Comparison of ENCODE assay signal across 15 mouse cellular contexts in the genomic region with DNA sequence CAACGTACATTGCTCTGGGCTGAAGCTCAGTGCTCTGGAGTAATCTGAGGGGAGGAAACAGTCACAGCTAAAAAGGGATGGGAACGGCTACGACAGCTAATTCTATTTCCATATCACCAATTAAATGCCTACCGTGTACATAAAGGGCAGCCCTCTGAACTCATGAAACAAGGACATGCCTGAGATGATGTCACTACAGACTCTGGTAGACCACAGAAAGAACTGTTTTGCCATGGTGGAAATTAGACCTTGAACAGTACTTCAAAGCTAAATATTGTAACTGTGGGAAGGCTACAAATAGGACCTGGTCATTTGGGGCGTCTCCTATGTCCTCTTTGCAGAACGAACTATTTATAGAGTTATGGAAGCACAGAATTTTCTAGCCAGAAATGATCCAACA.
A peak's percentile ranks its signal among the peaks of the same experiment; 100 is the strongest.
DNase-seq lines count a peak whose midpoint lies in the region; ATAC-seq and TF ChIP-seq lines count a peak whose summit lies in the region.
"Had no signal": no experiment of that assay in that cellular context is flagged by ENCODE, and none has a peak within 500 bp of the region (broad histone marks: within the 10 kb centered on the region; RNA-seq: fewer than 3 reads in every experiment).

No protein-coding gene starts in this region.

- no peak for DNase-seq in hindbrain, postnatal 0 days (ENCODE audit: low spot score)
- no peak for DNase-seq in hindbrain, embryonic 11.5 days (ENCODE audit: low spot score)
- peak; percentile 8 for DNase-seq in right cerebral cortex, postnatal 25 days
- DNase-seq in right cerebral cortex, postnatal 14 days = no peak
- no peak for DNase-seq in neural tube, embryonic 10.5 days (ENCODE audit: extremely low spot score, low spot score)

- H3K4me3 ChIP-seq in forebrain, embryonic 12.5 days (replicated peaks) = no peak overlapping the region
- H3K4me3 ChIP-seq in forebrain, embryonic 15.5 days = no peak overlapping the region
- H3K4me3 ChIP-seq in hindbrain, postnatal 0 days (ENCODE audit: low read length) = no peak overlapping the region
- H3K4me3 ChIP-seq in hindbrain, embryonic 11.5 days (ENCODE audit: low read depth, low read length) = no peak overlapping the region
- no peak overlapping the region for H3K4me3 ChIP-seq in kidney, embryonic 15.5 days (replicated peaks)
- H3K4me3 ChIP-seq: forebrain, embryonic 13.5 days; intestine, embryonic 15.5 days; limb, embryonic 13.5 days; midbrain, embryonic 12.5 days; neural tube, embryonic 12.5 days had no signal

- H3K27me3 ChIP-seq in forebrain, embryonic 12.5 days = no peaks in the 10 kb centered on the region
- H3K27me3 ChIP-seq in forebrain, embryonic 15.5 days = no peaks in the 10 kb centered on the region
- no peaks in the 10 kb centered on the region for H3K27me3 ChIP-seq in hindbrain, postnatal 0 days (ENCODE audit: insufficient read depth, low read length)
- no peaks in the 10 kb centered on the region for H3K27me3 ChIP-seq in hindbrain, embryonic 11.5 days (ENCODE audit: control insufficient read depth, insufficient read depth, low read length)
- no peaks in the 10 kb centered on the region for H3K27me3 ChIP-seq in kidney, embryonic 15.5 days
- H3K27me3 ChIP-seq: forebrain, embryonic 13.5 days; intestine, embryonic 15.5 days; limb, embryonic 13.5 days; midbrain, embryonic 12.5 days; neural tube, embryonic 12.5 days had no signal

- H3K9ac ChIP-seq in forebrain, embryonic 12.5 days = no peak overlapping the region
- H3K9ac ChIP-seq in forebrain, embryonic 15.5 days (replicated peaks) = no peak overlapping the region
- no peak overlapping the region for H3K9ac ChIP-seq in hindbrain, postnatal 0 days (replicated peaks; ENCODE audit: low read length)
- no peak overlapping the region for H3K9ac ChIP-seq in hindbrain, embryonic 11.5 days (ENCODE audit: low read depth, low read length)
- no peak overlapping the region for H3K9ac ChIP-seq in kidney, embryonic 15.5 days
- H3K9ac ChIP-seq: forebrain, embryonic 13.5 days; intestine, embryonic 15.5 days; limb, embryonic 13.5 days; liver, embryonic 14.5 days; midbrain, embryonic 12.5 days; neural tube, embryonic 12.5 days had no signal

- ATAC-seq in forebrain, embryonic 12.5 days (ENCODE audit: low FRiP score) = no peak
- ATAC-seq in forebrain, embryonic 15.5 days (replicated peaks) = no peak
- no peak for ATAC-seq in hindbrain, postnatal 0 days
- ATAC-seq in hindbrain, embryonic 11.5 days (ENCODE audit: low FRiP score) = no peak
- ATAC-seq in kidney, embryonic 15.5 days (replicated peaks; ENCODE audit: low FRiP score) = no peak

- no peaks in the 10 kb centered on the region for H3K9me3 ChIP-seq in forebrain, embryonic 12.5 days
- no peaks in the 10 kb centered on the region for H3K9me3 ChIP-seq in forebrain, embryonic 15.5 days
- H3K9me3 ChIP-seq in hindbrain, postnatal 0 days (ENCODE audit: low read length) = no peaks in the 10 kb centered on the region
- no peaks in the 10 kb centered on the region for H3K9me3 ChIP-seq in hindbrain, embryonic 11.5 days (ENCODE audit: control insufficient read depth, low read length)
- no peaks in the 10 kb centered on the region for H3K9me3 ChIP-seq in kidney, embryonic 15.5 days (replicated peaks)
- H3K9me3 ChIP-seq: forebrain, embryonic 13.5 days; intestine, embryonic 15.5 days; limb, embryonic 13.5 days; midbrain, embryonic 12.5 days; neural tube, embryonic 12.5 days had no signal

- WGBS in forebrain, embryonic 12.5 days = 81% methylated on average over 6 of the region's 6 CpGs
- 69% methylated on average over 6 of the region's 6 CpGs for WGBS in forebrain, embryonic 15.5 days
- 80% methylated on average over 6 of the region's 6 CpGs for WGBS in hindbrain, postnatal 0 days
- WGBS in hindbrain, embryonic 11.5 days = 93% methylated on average over 6 of the region's 6 CpGs
- WGBS in kidney, embryonic 15.5 days = 85% methylated on average over 6 of the region's 6 CpGs

- H3K27ac ChIP-seq in forebrain, embryonic 12.5 days = 0 out of 2 replicates have a peak overlapping the region, but pooled peaks have one; percentile 1
- no peak overlapping the region for H3K27ac ChIP-seq in forebrain, embryonic 15.5 days (replicated peaks)
- peak overlapping the region; percentile 46; the same call in 1 of the 2 replicates for H3K27ac ChIP-seq in hindbrain, postnatal 0 days
- no peak overlapping the region for H3K27ac ChIP-seq in hindbrain, embryonic 11.5 days (ENCODE audit: low read depth, low read length)
- no peak overlapping the region for H3K27ac ChIP-seq in kidney, embryonic 15.5 days
- H3K27ac ChIP-seq: forebrain, embryonic 13.5 days; intestine, embryonic 15.5 days; limb, embryonic 13.5 days; liver, embryonic 14.5 days; macrophage; midbrain, embryonic 12.5 days; neural tube, embryonic 12.5 days had no signal

- no peak overlapping the region for H3K4me2 ChIP-seq in forebrain, embryonic 12.5 days
- no peak overlapping the region for H3K4me2 ChIP-seq in forebrain, embryonic 15.5 days (replicated peaks)
- H3K4me2 ChIP-seq in hindbrain, postnatal 0 days (ENCODE audit: low read depth, low read length) = no peak overlapping the region
- H3K4me2 ChIP-seq in hindbrain, embryonic 11.5 days (replicated peaks; ENCODE audit: low read depth, low read length) = no peak overlapping the region
- no peak overlapping the region for H3K4me2 ChIP-seq in kidney, embryonic 15.5 days
- H3K4me2 ChIP-seq: forebrain, embryonic 13.5 days; intestine, embryonic 15.5 days; limb, embryonic 13.5 days; midbrain, embryonic 12.5 days; neural tube, embryonic 12.5 days had no signal

- TF ChIP-seq CTCF in hindbrain, postnatal 0 days (IDR thresholded peaks at IDR 0.05; ENCODE audit: low read depth) = no peak

- peaks cover 4% of the 10 kb centered on the region; the same call in 1 of the 2 replicates for H3K4me1 ChIP-seq in forebrain, embryonic 12.5 days
- peaks cover 3% of the 10 kb centered on the region for H3K4me1 ChIP-seq in forebrain, embryonic 15.5 days
- H3K4me1 ChIP-seq in hindbrain, postnatal 0 days (ENCODE audit: insufficient read depth, low read length) = 0 out of 2 replicates have a peak, but pooled peaks cover 4% of the 10 kb centered on the region
- no peaks in the 10 kb centered on the region for H3K4me1 ChIP-seq in hindbrain, embryonic 11.5 days (replicated peaks; ENCODE audit: control insufficient read depth, insufficient read depth, low read length)
- peaks cover 10% of the 10 kb centered on the region; the same call in 1 of the 2 replicates for H3K4me1 ChIP-seq in kidney, embryonic 15.5 days
- H3K4me1 ChIP-seq: neural tube, embryonic 12.5 days had no signal

- H3K36me3 ChIP-seq in forebrain, embryonic 12.5 days (replicated peaks) = no peaks in the 10 kb centered on the region
- no peaks in the 10 kb centered on the region for H3K36me3 ChIP-seq in forebrain, embryonic 15.5 days
- H3K36me3 ChIP-seq in hindbrain, postnatal 0 days (ENCODE audit: insufficient read depth, low read length) = no peaks in the 10 kb centered on the region
- no peaks in the 10 kb centered on the region for H3K36me3 ChIP-seq in hindbrain, embryonic 11.5 days (ENCODE audit: control insufficient read depth, insufficient read depth, low read length)
- no peaks in the 10 kb centered on the region; the same call in 1 of the 2 replicates for H3K36me3 ChIP-seq in kidney, embryonic 15.5 days
- H3K36me3 ChIP-seq: intestine, embryonic 15.5 days; limb, embryonic 13.5 days; midbrain, embryonic 12.5 days; neural tube, embryonic 12.5 days had no signal

Comparison
In these comparisons a context has a peak if more than half of its experiments do, and no peak if none do; other contexts are left out.
1. H3K27ac ChIP-seq: peak in forebrain, embryonic 12.5 days (single experiment) and hindbrain, postnatal 0 days (single experiment); none in forebrain, embryonic 15.5 days (single experiment), hindbrain, embryonic 11.5 days (single experiment) and kidney, embryonic 15.5 days (single experiment).